Mouse (Mus musculus) skeletal muscle tissue, adult 2 months (tissue): ENCODE measurements at regions not wholly inside any gene's neighbourhood (a gene's known extent, or its start where the extent isn't known, plus 50 kb on each side); places are given as distances from the start of the nearest gene placed in this dataset.

Experiments
- DNase-seq: peaks from one replicate; pipeline ENCODE4 v3.0.0-alpha.2; 2012; ENCODE audit warnings: low read depth, low spot score

DNA sequence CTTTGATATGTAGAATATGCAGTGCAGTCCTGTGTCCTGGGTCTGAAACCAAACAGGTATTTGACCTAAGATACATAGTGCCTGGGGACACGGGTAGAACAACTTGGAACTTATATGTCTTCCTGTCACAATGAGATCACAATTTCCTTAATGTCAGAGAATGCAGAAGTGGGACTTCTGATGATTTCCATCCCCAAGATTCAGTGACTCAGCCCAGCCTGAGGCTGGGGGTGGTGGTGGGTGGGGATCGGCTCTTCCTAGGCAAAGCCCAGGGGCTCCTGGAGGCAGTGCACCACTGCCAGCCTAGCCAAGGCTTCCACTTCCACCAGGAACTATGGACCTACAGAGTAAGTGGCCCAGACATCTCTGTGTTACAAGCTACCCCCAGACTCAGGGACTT, 391.2 kb downstream of the H2al1j start:
- DNase-seq, result no peak

DNA sequence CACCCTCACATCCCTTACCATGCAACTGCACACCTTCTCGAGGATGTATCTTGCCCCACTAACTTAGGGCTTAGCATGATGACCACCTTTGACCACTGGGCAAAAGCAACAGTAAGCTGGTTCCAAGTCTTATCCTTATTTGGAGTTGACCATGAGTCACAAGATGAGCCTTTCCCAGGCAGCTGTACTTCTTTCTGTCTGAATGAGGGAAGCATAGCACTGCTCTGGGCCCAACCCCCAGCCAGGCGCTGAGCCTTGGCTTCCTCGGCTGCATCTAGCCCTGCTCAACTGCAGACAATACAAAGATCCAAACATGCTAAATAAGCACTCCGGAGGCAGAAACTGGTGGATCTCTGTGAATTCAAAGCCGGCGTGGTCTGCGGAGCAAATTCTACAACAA, 392.9 kb downstream of the H2al1j start:
- no peak for DNase-seq

DNA sequence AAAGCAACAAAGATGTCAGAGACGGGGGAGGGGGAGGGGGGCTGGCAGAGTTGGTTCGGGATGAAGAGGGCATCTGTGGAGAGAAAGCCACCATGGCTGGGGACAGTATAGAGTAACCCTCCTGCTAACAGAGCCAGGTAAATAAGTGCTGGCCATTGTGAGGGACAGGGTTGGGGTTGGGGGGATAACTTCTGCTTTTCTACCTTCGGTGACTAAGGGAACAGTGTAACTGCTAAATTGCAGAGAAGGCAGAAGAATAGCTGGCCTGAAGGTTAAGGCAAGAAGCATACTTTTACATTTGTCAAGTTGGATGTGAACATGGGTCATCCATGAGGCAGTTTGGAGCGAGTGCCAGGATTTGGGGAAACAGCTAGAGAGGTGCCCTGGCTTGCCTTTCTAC, 395.1 kb downstream of the H2al1j start:
- no peak for DNase-seq

DNA sequence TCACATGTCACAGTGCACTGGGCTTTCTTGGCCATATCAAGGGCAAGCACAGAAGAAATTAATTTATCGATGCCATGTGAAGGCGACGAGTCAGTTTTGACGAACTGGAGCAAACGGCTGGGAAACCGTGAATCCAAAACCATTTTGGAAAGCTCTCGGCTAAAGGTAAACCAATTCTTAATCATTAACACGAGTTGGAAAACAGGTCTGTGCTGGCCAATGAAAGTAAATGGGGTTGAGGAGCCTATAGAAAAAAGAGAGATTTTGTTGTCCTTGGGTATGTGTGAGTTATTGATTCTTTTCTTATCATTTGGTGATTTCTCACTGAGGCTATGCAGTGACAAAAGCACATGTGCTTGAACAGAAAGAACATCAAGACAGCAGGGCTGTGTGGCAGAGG, 397.1 kb downstream of the H2al1j start:
- DNase-seq, result no peak

DNA sequence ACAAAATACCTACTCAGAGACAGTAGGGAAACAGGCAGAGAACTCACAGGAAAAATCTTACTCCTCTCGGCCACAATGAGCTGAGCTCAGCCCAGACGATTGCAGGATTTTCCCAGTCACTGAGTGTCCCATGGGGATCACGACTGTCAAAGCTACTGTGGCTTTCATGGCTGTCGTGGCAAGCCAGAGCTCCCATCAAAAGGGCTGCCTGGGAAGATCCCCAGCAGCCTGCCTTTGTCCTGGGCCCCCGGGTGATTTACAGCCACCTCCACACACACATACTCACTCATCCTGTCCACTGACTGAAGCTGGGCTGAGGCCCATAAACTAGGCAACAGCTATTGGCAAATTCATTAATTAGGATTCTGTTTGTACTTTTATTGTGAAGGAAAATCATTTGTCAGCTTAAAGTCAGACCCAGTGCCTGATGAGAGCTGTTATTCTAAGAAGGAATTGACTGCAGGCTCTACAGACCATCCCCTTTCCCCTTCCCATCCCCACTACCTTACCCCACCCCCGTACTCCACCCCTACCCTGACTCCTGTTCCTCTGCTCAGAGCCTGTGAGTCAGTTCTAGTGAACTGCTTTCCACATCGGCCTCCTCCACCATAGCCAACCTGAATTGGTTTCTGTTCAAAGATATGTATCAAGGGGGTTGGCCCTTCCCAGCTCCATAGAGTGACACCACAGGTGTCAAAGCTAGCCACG, 399.1 kb downstream of the H2al1j start:
- no peak for DNase-seq

DNA sequence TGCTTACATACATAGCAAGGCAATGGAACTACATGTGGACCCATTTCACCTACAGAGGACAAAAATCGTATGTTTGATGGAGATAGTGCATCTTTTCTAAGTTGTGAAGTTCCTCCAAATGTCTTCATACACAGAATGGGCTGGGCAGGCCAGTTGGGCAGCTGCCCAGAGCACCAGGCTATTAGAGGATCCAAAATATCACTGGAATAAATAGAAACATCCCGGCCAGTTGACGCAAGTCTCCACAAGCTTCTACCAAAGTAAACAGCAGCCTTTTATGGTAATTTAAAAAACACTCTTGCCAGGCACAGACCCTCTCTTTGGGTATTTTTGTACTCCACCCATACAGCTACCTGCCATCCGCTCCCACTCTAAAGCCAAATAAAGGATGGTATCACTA, 400.9 kb downstream of the H2al1j start:
- DNase-seq, result peak; percentile 74

DNA sequence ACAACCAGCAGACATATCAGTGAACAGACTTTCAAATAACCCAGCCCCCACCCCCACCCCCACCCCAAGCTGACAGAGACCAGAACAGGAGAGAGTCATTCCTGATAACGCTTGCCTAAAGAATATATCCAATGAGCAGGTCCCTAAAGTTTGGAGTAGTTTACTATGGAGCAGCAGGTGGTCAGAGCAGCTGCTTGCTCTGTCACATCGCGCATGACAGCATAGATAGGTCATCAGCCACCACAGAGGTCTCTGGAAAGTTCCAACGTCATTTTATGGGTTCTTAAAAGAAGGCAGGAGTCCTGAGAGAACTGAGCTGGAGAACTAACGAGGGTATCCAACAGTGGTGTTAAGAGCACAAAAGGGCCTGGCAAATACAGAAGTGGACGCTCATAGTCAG, 402.4 kb downstream of the H2al1j start:
- DNase-seq, result no peak

DNA sequence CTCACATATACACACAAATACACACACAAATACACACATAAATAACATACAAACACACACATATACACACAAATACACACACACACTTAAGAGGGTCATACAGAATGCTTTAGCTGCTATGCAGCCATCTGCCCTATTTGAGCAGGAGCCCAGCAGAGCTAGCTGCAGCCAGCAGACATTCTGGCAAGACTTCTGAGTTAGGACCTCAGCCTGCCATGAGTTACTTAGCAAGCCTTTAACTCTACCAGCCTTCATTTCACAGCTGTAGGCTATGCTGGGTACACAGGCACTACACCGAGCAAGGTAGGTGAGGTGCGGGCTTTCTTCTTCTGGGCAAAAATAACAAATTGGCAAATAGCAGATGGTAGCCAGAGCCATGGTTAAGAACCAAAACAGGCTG, 404.7 kb downstream of the H2al1j start:
- peak; percentile 18 for DNase-seq

DNA sequence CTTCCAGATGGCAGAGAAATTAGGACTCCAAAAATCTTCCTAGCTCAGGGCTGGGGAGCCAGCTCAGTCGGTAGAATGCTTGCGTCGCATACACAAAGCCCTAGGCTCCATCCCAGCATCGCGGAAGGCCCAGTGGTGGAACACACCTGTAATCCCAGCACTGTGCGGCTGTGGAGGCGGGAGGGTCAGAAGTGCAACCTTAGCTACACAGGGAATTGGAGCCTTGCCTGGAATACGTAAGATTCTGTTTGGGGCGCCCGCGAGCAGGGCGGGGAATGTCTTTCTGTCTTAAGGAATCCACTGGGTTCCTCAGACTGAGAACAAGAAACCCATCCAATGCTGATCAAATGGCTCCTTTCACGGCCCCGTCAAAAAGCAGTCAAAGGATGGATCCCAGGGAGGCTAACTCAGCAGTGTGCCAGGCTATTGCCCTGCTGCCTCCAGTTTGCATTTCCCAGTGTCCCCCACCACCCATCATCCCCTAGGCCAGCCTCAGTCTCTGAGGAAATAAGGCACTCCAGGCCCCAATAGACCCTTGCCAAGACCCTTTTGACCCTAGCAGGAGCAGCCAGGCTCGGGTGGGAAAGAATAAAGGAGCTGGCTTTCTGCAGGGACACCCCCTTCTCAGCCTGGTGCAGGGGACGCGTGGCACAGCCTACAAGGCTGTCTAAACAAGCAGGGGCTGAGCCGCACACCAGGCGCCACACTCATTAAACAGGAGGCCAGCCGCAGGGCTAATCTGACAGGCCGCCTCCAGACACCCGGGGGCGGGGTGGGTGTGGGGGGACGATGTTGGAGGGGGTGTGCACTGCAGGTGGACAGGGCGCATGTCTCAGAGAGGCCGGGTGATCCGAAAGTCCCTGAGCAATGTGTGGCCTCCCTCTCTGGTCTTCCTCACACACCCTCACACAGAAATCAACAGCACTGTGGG, 407.1 kb downstream of the H2al1j start:
- DNase-seq, result no peak

DNA sequence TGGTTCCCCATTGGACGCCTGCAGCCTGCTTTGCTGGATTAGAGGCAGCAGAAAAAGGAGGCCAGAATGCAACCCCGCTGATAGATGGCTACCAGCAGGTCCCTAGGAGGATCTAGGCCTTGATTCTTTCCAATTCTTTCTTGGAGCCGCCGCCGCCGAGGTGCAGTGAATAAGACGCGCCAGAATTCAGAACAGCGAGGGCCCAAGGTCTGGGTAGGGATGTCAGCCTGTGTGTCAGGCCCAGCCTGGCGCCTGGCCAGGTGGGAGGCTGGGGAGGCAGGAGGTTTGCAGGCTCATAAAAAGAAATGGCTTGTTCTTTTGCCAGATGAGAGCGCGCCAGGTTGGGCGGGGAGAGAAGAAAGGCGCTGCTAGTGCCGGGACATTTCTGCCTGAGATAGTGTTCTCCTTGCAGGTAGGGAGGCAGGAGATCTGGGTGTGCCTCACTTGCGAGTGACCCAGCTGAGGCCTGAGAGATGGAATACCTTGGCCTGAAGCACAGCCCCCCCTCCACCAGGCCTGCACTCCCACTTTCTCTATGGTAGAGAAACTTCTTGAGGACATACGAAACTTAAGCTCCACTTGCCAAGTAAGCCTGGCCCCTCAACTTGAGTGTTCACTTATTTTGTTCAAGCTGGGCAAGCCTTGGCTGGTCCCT, 408.0 kb downstream of the H2al1j start:
- peak; percentile 66 for DNase-seq

DNA sequence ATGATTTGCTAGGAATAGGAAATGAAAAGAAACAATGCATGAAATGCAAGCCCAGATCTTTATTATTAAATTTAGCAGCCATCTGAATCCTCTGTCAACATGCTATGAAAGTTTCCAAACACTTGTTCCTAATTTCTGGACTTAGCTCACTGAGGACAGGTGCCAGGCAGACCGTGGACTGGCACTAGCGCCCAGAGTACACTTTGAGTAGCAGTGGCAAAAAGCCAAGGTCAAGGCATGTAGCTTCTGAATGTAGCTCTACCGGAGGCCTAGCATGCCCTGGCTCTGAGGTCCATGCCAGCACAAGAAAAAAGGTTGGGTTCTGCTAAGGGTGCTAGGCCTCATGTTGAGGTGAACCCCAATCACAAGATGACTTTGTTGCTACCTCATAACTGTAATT, 408.9 kb downstream of the H2al1j start:
- DNase-seq, result peak; percentile 73

DNA sequence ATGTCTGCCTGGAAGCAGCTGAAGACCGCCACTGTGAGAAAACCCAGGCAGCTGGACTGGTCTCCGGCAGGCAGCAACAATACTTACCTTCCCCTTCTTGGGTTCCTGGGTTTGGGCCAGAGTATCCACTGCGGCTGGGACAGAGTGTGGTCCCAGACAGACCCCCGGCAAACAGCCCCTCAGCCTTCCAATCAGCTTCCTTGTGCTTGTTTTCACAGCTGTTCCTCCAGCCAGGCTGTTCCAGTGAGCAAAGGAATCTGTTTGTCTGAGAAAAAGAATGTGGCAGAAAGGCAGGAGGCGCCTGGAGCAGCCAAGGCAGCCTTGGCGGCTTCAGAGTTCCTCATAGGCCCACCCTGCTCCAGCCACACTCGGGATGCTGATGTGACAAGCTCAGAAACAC, 411.9 kb downstream of the H2al1j start:
- DNase-seq, result no peak

DNA sequence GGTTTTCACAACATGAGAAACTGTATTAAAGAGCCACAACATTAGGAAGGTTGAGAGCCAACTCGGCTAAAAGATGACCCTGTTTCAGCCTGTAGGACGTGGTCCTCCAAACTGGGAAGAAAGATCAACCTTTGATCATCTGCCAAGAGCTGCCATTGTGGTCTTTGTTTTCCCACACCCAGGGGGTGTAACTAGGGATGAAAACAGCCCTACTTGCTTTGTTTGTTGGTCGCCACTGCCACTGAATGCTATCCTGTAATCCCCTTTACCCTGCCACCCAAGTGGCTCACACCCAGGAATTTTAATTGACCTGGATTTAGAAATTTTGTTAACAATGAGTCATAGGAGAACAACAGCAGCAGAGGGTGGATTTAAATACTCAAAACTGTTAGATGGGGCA, 414.2 kb downstream of the Bcor start:
- DNase-seq, result no peak

DNA sequence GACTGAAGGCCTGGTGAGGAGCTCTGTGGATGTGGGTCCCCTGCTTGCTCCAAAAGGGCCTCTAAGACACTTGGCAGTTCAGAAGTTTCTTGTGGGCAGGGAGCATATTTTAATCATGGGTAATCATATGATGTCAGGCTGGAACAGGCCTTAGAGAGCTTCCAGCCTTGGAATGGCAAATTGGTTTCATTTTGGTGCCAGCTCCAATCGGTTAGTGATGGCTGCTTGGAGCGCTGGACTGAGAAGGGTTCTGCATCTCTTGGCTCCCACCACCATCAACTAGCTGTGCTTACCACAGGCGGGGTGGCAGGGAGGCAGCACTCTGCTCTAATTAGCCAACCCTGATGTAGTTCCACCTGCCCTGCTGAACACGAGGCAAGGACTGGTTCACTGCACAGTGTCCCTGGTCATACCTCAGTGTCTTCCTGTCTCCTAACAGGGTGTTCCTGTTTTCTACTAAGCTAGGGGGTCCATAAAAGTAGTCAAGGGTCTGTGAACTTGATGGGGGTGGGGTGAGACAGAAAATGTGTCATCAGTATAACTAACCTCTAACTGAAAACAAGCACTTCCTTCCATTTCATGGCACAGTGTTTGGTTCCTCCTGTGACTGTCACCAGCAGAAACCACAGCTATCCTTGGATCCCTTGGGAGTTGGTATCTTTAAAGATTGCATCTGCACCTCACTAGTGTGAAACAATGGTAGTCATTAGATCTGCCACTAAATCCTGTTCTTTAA, 412.6 kb downstream of the Bcor start:
- no peak for DNase-seq

DNA sequence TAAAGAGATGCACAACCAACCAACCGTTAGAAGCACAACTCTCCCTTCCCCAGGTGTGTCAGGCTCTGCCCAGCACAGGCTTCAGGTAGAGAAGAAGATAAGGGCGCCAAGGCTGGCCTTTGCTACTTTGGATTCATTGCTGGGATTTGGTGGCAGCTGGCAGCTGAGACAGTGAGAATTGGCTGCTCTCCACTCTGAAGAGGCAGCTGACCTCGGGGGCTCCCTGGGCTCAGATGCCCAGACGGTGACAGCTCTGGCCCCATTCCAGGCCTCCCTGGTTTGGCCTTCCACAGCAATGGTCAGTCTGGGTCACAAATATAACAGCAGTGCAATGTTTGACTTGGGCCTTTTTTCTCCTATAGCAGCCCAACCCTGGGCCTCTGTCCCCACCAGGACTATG, 411.9 kb downstream of the Bcor start:
- DNase-seq, result peak; percentile 79

DNA sequence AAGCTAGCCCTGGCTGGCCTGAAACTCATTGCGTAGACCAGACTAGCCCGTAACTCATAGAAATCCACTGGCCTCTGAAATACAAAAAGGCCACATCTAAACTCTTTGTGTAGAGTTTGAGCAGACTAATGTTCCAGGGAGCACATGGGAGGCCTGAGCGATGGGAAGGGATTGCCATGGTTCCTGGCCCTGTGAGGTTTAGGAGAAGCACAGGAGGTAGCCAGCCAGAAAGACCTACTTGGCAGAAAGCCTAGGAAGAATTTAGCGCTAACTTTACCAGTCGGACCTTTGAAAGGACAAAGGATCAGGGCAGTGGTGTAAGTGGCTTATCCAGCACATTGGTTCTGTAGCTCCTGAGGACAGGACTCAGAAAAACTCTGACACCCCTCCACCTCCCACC, 407.6 kb downstream of the Bcor start:
- DNase-seq, result no peak

DNA sequence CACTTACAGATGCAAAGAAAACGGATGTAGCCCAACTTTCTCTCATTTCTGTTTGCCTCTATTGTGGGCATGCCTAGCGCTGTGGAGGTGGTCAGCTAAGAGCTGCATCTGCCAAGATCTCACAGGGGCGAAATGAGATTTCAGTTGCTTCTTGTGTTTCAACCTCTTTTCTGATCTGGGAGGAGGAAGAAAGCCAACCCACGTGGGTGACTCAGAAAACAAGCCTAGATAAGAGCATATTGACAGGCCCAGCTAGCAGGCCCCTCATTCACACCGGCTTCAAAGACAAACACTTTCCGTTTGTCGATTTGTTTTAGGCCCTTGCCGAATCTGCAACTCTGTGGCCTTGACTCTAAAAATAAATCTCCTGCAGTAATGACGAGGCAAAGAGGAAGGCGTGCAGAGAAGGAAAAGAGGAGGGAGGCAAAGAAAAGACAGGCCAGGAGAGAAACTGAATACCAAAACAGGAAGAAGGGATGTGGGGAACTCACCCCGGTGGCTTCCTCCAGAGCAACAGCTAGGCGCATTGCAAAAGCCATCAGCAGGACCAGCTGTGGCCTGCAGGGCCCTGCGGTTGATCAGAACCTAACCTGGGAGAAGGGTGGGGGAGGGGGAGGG, 407.1 kb downstream of the Bcor start:
- no peak for DNase-seq

DNA sequence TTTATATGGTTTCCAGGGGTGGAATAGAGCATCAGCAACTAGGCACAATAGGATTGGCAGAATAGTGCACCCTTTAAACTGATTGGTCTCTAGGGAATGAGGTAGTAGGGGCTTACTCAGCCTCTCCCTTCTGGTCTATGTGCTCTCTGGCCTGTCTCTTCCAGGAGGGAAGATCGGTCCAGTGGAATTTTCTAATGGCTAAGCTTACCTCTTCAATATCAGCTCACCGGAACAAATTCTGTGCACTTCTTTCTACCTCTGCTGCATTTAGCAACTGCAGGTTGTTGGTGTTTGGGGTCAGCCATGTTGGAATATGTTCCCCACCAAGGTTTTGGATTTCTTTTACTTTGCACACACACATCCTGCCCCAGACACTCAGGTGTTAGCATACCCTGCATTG, 405.1 kb downstream of the Bcor start:
- no peak for DNase-seq

DNA sequence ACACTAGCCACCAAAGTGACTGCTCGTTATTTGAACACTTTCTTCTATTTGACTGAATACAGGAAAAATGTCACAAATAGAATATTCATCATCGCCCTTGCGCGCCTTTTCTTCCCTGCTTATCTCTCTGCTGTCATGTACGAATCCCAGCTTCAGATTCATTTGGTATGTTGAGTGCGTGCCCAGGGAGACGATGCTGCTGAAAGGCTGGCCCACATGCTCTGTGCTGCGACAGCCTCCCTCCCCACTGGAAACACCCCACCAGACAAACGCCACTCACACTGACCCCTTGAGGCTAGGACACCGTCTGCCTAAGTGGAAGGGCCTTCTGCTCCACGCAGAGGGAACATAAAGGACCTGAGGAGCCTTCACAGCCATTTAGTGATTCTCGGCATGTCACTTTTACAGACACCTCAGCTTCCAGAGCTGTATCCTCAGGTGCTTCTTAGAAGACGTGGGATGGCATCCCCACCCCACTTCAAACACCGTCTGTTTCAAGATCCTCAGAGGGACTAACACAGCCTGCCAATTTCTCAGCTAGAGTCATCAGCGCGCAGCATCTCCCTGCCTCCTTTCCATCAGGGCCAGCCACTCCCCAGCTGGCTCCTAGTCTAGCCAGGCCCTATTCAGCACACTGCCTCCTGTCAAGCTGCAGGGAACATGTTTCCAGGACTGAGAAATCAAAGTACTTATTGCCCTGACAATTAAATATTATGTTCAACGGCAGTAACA, 396.6 kb downstream of the Bcor start:
- no peak for DNase-seq

DNA sequence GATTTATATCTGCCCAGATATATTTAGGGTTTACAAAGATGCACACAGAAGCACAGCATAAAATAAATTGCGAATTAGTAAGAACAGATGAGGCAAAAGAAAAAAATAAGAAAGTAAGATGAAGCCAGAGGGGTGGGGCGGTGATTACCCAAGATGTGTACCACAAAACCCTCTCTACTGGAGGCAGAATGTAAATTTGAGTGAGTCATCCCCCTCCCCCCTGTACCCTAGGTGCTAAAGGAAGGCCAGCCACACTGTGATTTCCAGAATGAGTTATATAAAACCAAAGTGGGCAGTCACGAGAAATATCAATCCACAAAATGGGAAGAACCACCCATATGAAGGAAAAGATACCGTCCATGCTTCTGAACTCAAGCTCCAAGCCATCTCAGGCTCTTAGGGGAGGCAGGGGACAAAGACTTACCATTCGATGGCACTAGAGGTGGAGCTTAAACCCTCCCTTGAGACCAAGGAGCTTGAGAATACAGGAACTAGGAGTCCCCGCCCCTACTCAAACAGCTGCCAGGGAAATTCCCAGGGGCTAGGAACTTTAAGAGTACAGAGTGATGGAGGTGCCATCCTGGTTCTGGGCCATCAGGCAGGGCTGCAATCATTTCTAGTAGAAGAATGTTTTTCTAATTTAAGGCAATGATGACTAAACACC, 383.8 kb downstream of the Bcor start:
- no peak for DNase-seq
